Mouse (Mus musculus) embryonic facial prominence, embryonic 11.5 days (tissue): Measurements from ENCODE around the gene Dbp. TPM values are rescaled to one million over a fixed set of nuclear protein-coding genes. Genes with fewer than 3 reads are reported as not detected.

Experiments
- ATAC-seq: fragments of 200-750 bp; cut with Nextera tagmentation; replicated peaks from 2 replicates; pipeline ENCODE4 v1.8.0; 2017; ENCODE audit warnings: low read depth; ENCODE audit not compliant: insufficient number of reproducible peaks, low FRiP score, low TSS enrichment
- DNase-seq: peaks from one replicate; pipeline ENCODE4 v3.0.0-alpha.2; 2015; ENCODE audit warnings: low spot score
- H3K27ac ChIP-seq: fragments of 300-500 bp; sonication (generic); replicated peaks from 2 replicates; pipeline ENCODE4 v1.5.1; 2014; ENCODE audit warnings: mild to moderate bottlenecking, low read depth, low read length, control low read depth
- H3K27me3 ChIP-seq: fragments of 300-500 bp; sonication (generic); 2 replicates; pipeline ENCODE4 v1.6.1; 2014; ENCODE audit warnings: mild to moderate bottlenecking, low read length, moderate library complexity, mixed read lengths; ENCODE audit not compliant: control insufficient read depth, insufficient read depth
- H3K36me3 ChIP-seq: fragments of 300-500 bp; sonication (generic); replicated peaks from 2 replicates; pipeline ENCODE4 v1.6.1; 2014; ENCODE audit warnings: low read depth, mild to moderate bottlenecking, low read length, moderate library complexity, mixed read lengths; ENCODE audit not compliant: control insufficient read depth, insufficient read depth
- H3K4me1 ChIP-seq: fragments of 300-500 bp; sonication (generic); 2 replicates; pipeline ENCODE4 v1.6.1; 2014; ENCODE audit warnings: low read length, mixed read lengths; ENCODE audit not compliant: control insufficient read depth, insufficient read depth
- H3K4me2 ChIP-seq: fragments of 300-500 bp; sonication (generic); 2 replicates; pipeline ENCODE4 v1.6.1; 2014; ENCODE audit warnings: low read depth, mild to moderate bottlenecking, control low read depth, low read length, moderate library complexity
- H3K4me3 ChIP-seq: fragments of 300-500 bp; sonication (generic); 2 replicates; pipeline ENCODE4 v1.5.1; 2014; ENCODE audit warnings: low read depth, low read length, control low read depth
- H3K9ac ChIP-seq: fragments of 300-500 bp; sonication (generic); replicated peaks from 2 replicates; pipeline ENCODE4 v1.6.1; 2014; ENCODE audit warnings: mild to moderate bottlenecking, control low read depth, low read length
- H3K9me3 ChIP-seq: fragments of 300-500 bp; sonication (generic); replicated peaks from 2 replicates; pipeline ENCODE4 v1.6.1; 2016; ENCODE audit warnings: mild to moderate bottlenecking, low read length, inconsistent platforms, mixed read lengths; ENCODE audit not compliant: control insufficient read depth
- WGBS: fragments of 180-500 bp; shearing (Covaris S2); extraction: QIAGEN DNeasy Blood & Tissue Kit; methylation state at CpG from one replicate; pipeline ENCODE4 v1.1.7; 2014; 5-methylcytosine and 5-hydroxymethylcytosine counted together
- polyA plus RNA-seq: library from polyadenylated mRNA; unstranded; fragments of >200 nt; fragmentation: Nextera tagmentation; extraction: Ambion mirVana; gene quantifications from 2 replicates; pipeline ENCODE4 v1.2.1, GENCODE M21; 2014

The Dbp gene
- polyA plus RNA-seq, 1 experiment from 2014 or later: 5.6 TPM

DNA sequence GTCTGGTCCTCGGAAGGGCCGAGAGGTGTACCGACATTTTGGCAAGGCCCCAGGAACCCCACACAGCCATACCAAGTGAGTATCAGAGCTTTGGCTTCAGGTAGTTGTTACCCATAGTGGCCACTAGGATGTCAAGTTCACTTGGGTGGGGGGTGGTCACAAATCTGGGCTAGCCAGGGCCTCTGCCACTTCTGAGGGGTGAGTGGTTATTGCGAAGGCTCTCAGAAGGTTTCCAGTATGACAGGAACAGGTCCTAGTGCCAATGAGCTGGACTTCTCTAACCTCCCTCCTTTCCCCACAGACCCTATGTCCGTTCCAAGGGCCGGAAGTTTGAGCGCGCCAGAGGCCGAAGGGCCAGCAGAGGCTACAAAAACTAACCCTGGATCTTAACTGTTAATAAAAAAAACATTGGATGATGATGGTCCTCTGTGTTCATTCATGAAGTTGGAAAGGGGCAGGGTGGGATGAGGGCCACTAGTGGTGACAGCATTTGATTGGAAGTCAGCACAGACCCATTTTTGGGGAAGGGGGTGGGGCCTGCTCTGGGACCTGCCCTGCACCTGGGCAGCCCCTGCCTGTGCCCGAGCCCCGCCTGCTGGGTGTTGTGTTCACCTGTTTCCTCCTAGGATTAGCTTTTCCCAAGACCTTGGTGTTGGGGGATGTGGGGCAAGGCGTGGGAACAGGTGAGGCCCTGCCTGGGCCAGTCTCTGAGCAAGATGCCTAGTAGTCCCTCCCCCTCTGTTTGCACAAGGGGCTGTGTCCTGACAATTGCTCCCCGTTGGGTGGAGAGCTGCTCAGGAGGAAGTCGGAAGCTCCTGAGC is 15.7 kb downstream of the Dbp start, which contains the start of gene Fam83e:
TSS of gene Fam83e (plus strand) at position 800 of the 821 bp plus-strand sequence.
- Histone ChIP-seq H3K27ac (0 out of 2 replicates have a peak within 1 kb of the TSS, but pooled peaks have one; percentile 13), H3K4me1 (peaks cover 6% of the 10 kb centered on the region), H3K4me2 (no peak within 1 kb of the TSS), H3K9ac (no peak within 1 kb of the TSS), H3K9me3 (no peaks in the 10 kb centered on the region), H3K4me3 (no peak within 1 kb of the TSS), H3K27me3 (no peaks in the 10 kb centered on the region), H3K36me3 (peaks cover 24% of the 10 kb centered on the region)
- DNase-seq: no peak
- no peak for ATAC-seq
- WGBS: 86% methylated on average over 14 of the region's 14 CpGs

DNA sequence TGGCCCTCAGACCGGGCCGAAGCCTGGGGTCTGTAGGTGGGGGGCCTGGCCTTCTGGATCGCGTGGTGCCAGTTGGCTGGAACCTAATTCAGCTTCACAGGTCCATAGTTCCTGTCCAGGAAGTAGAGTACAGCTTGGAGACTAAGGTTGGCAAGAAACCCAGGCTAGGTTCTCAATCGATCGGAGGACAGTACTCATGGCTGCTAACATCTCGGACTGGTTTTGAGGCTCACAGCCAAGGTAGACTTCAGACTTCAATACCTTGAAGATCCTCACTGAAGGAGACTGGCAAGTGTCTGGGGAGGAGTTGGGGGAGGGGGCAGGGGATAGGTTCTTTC is 16.3 kb downstream of the Dbp start:
- no peak for DNase-seq
- H3K4me1 ChIP-seq: peaks cover 5% of the 10 kb centered on the region
- peaks cover 24% of the 10 kb centered on the region for H3K36me3 ChIP-seq
- WGBS: 89% methylated on average over 7 of the region's 7 CpGs
- ATAC-seq: no peak
- 0 out of 2 replicates have a peak overlapping the region, but pooled peaks have one; percentile 13 for H3K27ac ChIP-seq
- H3K9me3 ChIP-seq: no peaks in the 10 kb centered on the region
- no peak overlapping the region for H3K9ac ChIP-seq
- no peak overlapping the region for H3K4me2 ChIP-seq
- no peaks in the 10 kb centered on the region for H3K27me3 ChIP-seq
- H3K4me3 ChIP-seq: no peak overlapping the region

- no peak for ATAC-seq
- Histone ChIP-seq H3K27ac (0 out of 2 replicates have a peak overlapping the region, but pooled peaks have one; percentile 13), H3K9ac (no peak overlapping the region), H3K9me3 (no peaks in the 10 kb centered on the region), H3K36me3 (peaks cover 24% of the 10 kb centered on the region), H3K4me1 (peaks cover 1% of the 10 kb centered on the region; the same call in 1 of the 2 replicates), H3K4me2 (no peak overlapping the region), H3K27me3 (no peaks in the 10 kb centered on the region), H3K4me3 (no peak overlapping the region)
- 68% methylated on average over 13 of the region's 13 CpGs for WGBS
- no peak for DNase-seq
Measured at GRCm38 (mm10) chr7:45721642-45722347, 16.9 kb downstream of the Dbp start.

DNA sequence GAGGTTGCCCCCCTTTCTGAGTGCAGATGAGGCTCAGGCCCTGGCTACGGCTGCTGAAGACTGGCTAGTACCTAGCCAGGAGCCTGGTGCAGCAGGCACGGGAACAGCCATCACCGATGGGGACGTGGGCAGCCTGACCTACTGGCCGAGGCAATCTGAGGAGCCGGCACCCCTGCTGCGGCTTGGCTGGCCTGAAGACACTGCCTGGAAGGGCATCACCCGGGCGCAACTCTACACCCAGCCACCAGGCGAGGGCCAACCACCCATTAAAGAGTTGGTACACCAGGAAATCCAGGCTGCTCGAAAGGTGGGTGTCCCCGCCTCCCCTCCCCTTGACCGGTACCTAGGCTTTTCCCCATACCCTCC is 17.4 kb downstream of the Dbp start:
- Histone ChIP-seq H3K27me3 (no peaks in the 10 kb centered on the region), H3K4me3 (no peak overlapping the region), H3K27ac (no peak overlapping the region), H3K9me3 (no peaks in the 10 kb centered on the region), H3K36me3 (peaks cover 24% of the 10 kb centered on the region), H3K9ac (no peak overlapping the region), H3K4me1 (no peaks in the 10 kb centered on the region; the same call in 1 of the 2 replicates), H3K4me2 (no peak overlapping the region)
- DNase-seq (no peak), ATAC-seq (no peak)
- WGBS: 81% methylated on average over 13 of the region's 13 CpGs

- no peaks in the 10 kb centered on the region for H3K9me3 ChIP-seq
- H3K36me3 ChIP-seq: peaks cover 24% of the 10 kb centered on the region
- no peaks in the 10 kb centered on the region; the same call in 1 of the 2 replicates for H3K4me1 ChIP-seq
- H3K9ac ChIP-seq: no peak overlapping the region
- ATAC-seq (no peak), DNase-seq (no peak)
- no peak overlapping the region for H3K4me3 ChIP-seq
- H3K4me2 ChIP-seq: no peak overlapping the region
- no peak overlapping the region for H3K27ac ChIP-seq
- no peaks in the 10 kb centered on the region for H3K27me3 ChIP-seq
- 87% methylated on average over 4 of the region's 4 CpGs for WGBS
Measured at GRCm38 (mm10) chr7:45723301-45723700, 18.4 kb downstream of the Dbp start.

- DNase-seq (no peak), ATAC-seq (no peak)
- no peak overlapping the region for H3K4me2 ChIP-seq
- H3K36me3 ChIP-seq: peaks cover 24% of the 10 kb centered on the region
- no peak overlapping the region for H3K4me3 ChIP-seq
- H3K9me3 ChIP-seq: no peaks in the 10 kb centered on the region
- no peak overlapping the region for H3K27ac ChIP-seq
- H3K27me3 ChIP-seq: no peaks in the 10 kb centered on the region
- WGBS: 93% methylated on average over 14 of the region's 14 CpGs
- H3K9ac ChIP-seq: no peak overlapping the region
- no peaks in the 10 kb centered on the region; the same call in 1 of the 2 replicates for H3K4me1 ChIP-seq
Measured at GRCm38 (mm10) chr7:45723781-45724180, 18.9 kb downstream of the Dbp start.

DNA sequence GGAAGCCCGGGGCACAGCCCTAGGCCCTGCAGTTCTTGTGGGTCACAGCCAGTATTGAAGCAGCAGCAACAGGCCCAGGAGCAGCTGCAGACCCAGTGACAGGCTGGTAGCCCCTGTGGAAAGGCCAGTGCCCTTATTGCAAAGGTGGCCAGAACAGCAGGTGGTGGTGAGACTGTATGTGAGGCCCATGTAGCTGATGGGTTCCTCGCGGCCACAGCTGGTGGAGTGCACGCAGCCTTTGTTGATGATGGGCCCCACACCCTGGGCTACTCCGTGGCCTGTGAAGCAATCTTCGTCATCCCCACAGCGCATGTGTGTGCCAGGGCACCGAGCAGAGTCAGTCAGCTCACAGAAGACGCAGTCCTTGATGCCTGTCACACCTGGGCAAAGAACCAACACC is 20.3 kb downstream of the Dbp start:
- Histone ChIP-seq H3K4me2 (no peak overlapping the region), H3K27me3 (no peaks in the 10 kb centered on the region), H3K4me3 (no peak overlapping the region), H3K27ac (no peak overlapping the region), H3K9ac (no peak overlapping the region), H3K36me3 (peaks cover 18% of the 10 kb centered on the region), H3K9me3 (no peaks in the 10 kb centered on the region), H3K4me1 (no peaks in the 10 kb centered on the region; the same call in 1 of the 2 replicates)
- 90% methylated on average over 9 of the region's 9 CpGs for WGBS
- ATAC-seq (no peak), DNase-seq (no peak)

DNA sequence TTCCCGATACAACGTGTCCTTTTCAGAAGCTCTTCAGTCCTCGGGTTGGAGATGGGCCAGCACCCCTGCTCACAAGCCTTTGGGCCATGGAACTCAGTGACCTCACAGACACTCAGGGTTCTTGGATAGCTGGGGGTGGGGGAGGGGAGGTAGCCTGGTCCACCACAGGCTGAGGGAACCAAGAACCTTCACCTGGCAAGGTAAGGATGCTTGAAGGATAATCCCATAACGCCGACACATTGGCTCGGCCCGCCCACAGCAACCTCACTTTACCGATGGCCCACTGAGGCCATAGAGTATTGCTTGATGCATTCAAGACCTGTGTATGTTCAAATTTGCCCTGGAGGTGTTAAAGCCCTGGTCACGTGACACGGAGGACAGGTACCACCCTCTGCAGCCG is 20.8 kb downstream of the Dbp start, which contains the start of gene Spaca4:
TSS of gene Spaca4 (minus strand) at position 101 of the 400 bp plus-strand sequence.
- WGBS: 87% methylated on average over 11 of the region's 11 CpGs
- DNase-seq (no peak), ATAC-seq (no peak)
- peaks cover 4% of the 10 kb centered on the region; the same call in 1 of the 2 replicates for H3K4me1 ChIP-seq
- H3K4me3 ChIP-seq: no peak within 1 kb of the TSS
- no peaks in the 10 kb centered on the region for H3K27me3 ChIP-seq
- H3K36me3 ChIP-seq: peaks cover 16% of the 10 kb centered on the region
- no peak within 1 kb of the TSS for H3K4me2 ChIP-seq
- no peak within 1 kb of the TSS for H3K9ac ChIP-seq
- H3K27ac ChIP-seq: no peak within 1 kb of the TSS
- no peaks in the 10 kb centered on the region for H3K9me3 ChIP-seq
